Mouse (Mus musculus) bone marrow macrophage, adult 2 months (primary cell): Measurements from ENCODE around the gene Zfp473.

Experiments used
- CTCF ChIP-seq: IDR thresholded peaks from 2 replicates; pipeline ENCODE4 v1.5.1; 2012; ENCODE audit warnings: low read depth, mild to moderate bottlenecking, low read length, moderate library complexity
- POLR2A ChIP-seq: IDR thresholded peaks from 2 replicates; pipeline ENCODE4 v1.6.1; 2012; ENCODE audit warnings: mild to moderate bottlenecking, low read depth, low read length, borderline replicate concordance

GRCm38 (mm10) chr7:44683656-44684055 is 67.2 kb downstream of the Zfp473 start:
- TF ChIP-seq POLR2A, result no peak
- no peak for TF ChIP-seq CTCF
